Mouse (Mus musculus) cerebellum, adult 2 months (tissue): Measurements from ENCODE around the gene Rbms1.

Experiments
- CTCF ChIP-seq: fragments of 200-500 bp; IDR thresholded peaks from 2 replicates; pipeline ENCODE4 v1.5.1; 2011; ENCODE audit warnings: low read depth, mild to moderate bottlenecking, control low read depth, low read length, moderate library complexity, borderline replicate concordance; ENCODE audit not compliant: insufficient read depth
- POLR2A ChIP-seq: fragments of 200-500 bp; IDR thresholded peaks from 2 replicates; pipeline ENCODE4 v1.6.1; 2011; ENCODE audit warnings: low read length, control low read depth, borderline replicate concordance; ENCODE audit not compliant: insufficient read depth

GRCm38 (mm10) chr2:60700956-60701355 lies 262.0 kb downstream of the Rbms1 start:
- TF ChIP-seq POLR2A (no peak), CTCF (no peak)
